Mouse (Mus musculus) MEL (cell line): ENCODE data around the gene Adarb1. TPM values are rescaled to one million over a fixed set of nuclear protein-coding genes. Genes with fewer than 3 reads are reported as not detected.
"Not testable (repeated sequence)": the region's sequence is repeated elsewhere in the genome, so short reads cannot be mapped to it uniquely, and the experiment has no call there.

Experiments
- DNase-seq: peaks from one replicate; pipeline ENCODE4 v3.0.0; 2011; ENCODE audit warnings: low read depth, low spot score
- H3K27ac ChIP-seq: 2 replicates; pipeline ENCODE4 v1.5.1; 2012; ENCODE audit warnings: low read depth, mild to moderate bottlenecking, control low read depth, low read length, moderate library complexity; ENCODE audit not compliant: control insufficient read depth
- H3K27me3 ChIP-seq, 2 experiments: fragments of 150-350 bp in 1 of 2; sonication (generic) in 1 of 2; 2 replicates each; pipeline ENCODE4 v1.6.1; 2012; ENCODE audit warnings: low read length in 2 of 2, mild to moderate bottlenecking in 2 of 2, improper control_type of control experiment in 1 of 2, moderate library complexity in 1 of 2; ENCODE audit not compliant: insufficient read depth in 2 of 2, control insufficient read depth in 1 of 2
- H3K36me3 ChIP-seq, 2 experiments: 2 replicates each; pipeline ENCODE4 v1.6.1; 2012 to 2014; ENCODE audit warnings: low read length in 2 of 2, improper control_type of control experiment in 1 of 2, inconsistent platforms in 1 of 2, mild to moderate bottlenecking in 1 of 2; ENCODE audit not compliant: insufficient read depth in 2 of 2, control insufficient read depth in 1 of 2
- H3K4me1 ChIP-seq, 2 experiments: fragments of 150-350 bp in 1 of 2; sonication (generic) in 1 of 2; 2 replicates each; pipeline ENCODE4 v1.6.1; 2012; ENCODE audit warnings: low read length in 2 of 2, improper control_type of control experiment in 1 of 2, mild to moderate bottlenecking in 1 of 2; ENCODE audit not compliant: insufficient read depth in 2 of 2, control insufficient read depth in 1 of 2
- H3K4me3 ChIP-seq, 2 experiments: fragments of 150-350 bp in 1 of 2; sonication (generic) in 1 of 2; 2 replicates each; pipeline ENCODE4 v1.5.1; 2012; ENCODE audit warnings: low read depth in 2 of 2, low read length in 2 of 2, mild to moderate bottlenecking in 2 of 2, moderate library complexity in 2 of 2, control low read depth in 1 of 2, improper control_type of control experiment in 1 of 2; ENCODE audit not compliant: control insufficient read depth in 1 of 2, insufficient read depth in 1 of 2
- H3K79me2 ChIP-seq: 2 replicates; pipeline ENCODE4 v1.6.1; 2012; ENCODE audit warnings: mild to moderate bottlenecking, low read length, moderate library complexity; ENCODE audit not compliant: control insufficient read depth, poor library complexity, insufficient read depth
- H3K9ac ChIP-seq: 2 replicates; pipeline ENCODE4 v1.6.1; 2012; ENCODE audit warnings: low read depth, mild to moderate bottlenecking, control low read depth, low read length, moderate library complexity; ENCODE audit not compliant: control insufficient read depth, poor library complexity, severe bottlenecking
- H3K9me3 ChIP-seq: fragments of 150-350 bp; sonication (generic); replicated peaks from 2 replicates; pipeline ENCODE4 v1.6.1; 2012; ENCODE audit warnings: mild to moderate bottlenecking, low read length, improper control_type of control experiment, moderate library complexity; ENCODE audit not compliant: insufficient read depth
- CTCF ChIP-seq, 3 experiments: IDR thresholded peaks in 2 of 3; conservative IDR thresholded peaks in 1 of 3; 2 replicates each; pipeline ENCODE4 v1.5.1; 2011 to 2012; ENCODE audit warnings: low read length in 3 of 3, low read depth in 2 of 3, mild to moderate bottlenecking in 2 of 3, improper control_type of control experiment in 1 of 3, inconsistent platforms in 1 of 3, mixed read lengths in 1 of 3, moderate library complexity in 1 of 3; ENCODE audit not compliant: control insufficient read depth in 1 of 3, insufficient read depth in 1 of 3, poor library complexity in 1 of 3, severe bottlenecking in 1 of 3
- ETS1 ChIP-seq: IDR thresholded peaks from 2 replicates; pipeline ENCODE4 v1.6.1; 2012; ENCODE audit warnings: low read depth, mild to moderate bottlenecking, inconsistent platforms, low read length, improper control_type of control experiment, moderate library complexity
- HCFC1 ChIP-seq: IDR thresholded peaks from 2 replicates; pipeline ENCODE4 v1.6.1; 2012; ENCODE audit warnings: low read depth, mild to moderate bottlenecking, inconsistent platforms, low read length, improper control_type of control experiment, moderate library complexity
- MAX ChIP-seq: IDR thresholded peaks from 2 replicates; pipeline ENCODE4 v1.6.1; 2011; ENCODE audit warnings: low read length, improper control_type of control experiment
- MAZ ChIP-seq: IDR thresholded peaks from 2 replicates; pipeline ENCODE4 v1.6.1; 2012; ENCODE audit warnings: low read depth, mild to moderate bottlenecking, inconsistent platforms, low read length, improper control_type of control experiment
- MYC ChIP-seq: IDR thresholded peaks from 2 replicates; pipeline ENCODE4 v1.6.1; 2011; ENCODE audit warnings: low read depth, mild to moderate bottlenecking, low read length, improper control_type of control experiment, moderate library complexity
- NELFE ChIP-seq: IDR thresholded peaks from 2 replicates; pipeline ENCODE4 v1.6.1; 2011; ENCODE audit warnings: low read depth, low read length, improper control_type of control experiment
- RAD21 ChIP-seq: IDR thresholded peaks from 2 replicates; pipeline ENCODE4 v1.6.1; 2011; ENCODE audit warnings: mild to moderate bottlenecking, low read depth, low read length, improper control_type of control experiment
- RCOR1 ChIP-seq: IDR thresholded peaks from 2 replicates; pipeline ENCODE4 v1.6.1; 2012; ENCODE audit warnings: low read depth, mild to moderate bottlenecking, inconsistent platforms, low read length, improper control_type of control experiment
- SIN3A ChIP-seq: IDR thresholded peaks from 2 replicates; pipeline ENCODE4 v1.6.1; 2012; ENCODE audit warnings: low read length, improper control_type of control experiment, inconsistent platforms
- SMC3 ChIP-seq: IDR thresholded peaks from 2 replicates; pipeline ENCODE4 v1.6.1; 2011; ENCODE audit warnings: low read depth, low read length, improper control_type of control experiment
- TCF12 ChIP-seq: IDR thresholded peaks from 2 replicates; pipeline ENCODE4 v1.6.1; 2014; ENCODE audit warnings: low read depth, mild to moderate bottlenecking, inconsistent platforms, low read length, improper control_type of control experiment, moderate library complexity
- ZMIZ1 ChIP-seq: IDR thresholded peaks from 2 replicates; pipeline ENCODE4 v1.6.1; 2012; ENCODE audit warnings: low read depth, mild to moderate bottlenecking, inconsistent platforms, low read length, improper control_type of control experiment, moderate library complexity
- polyA plus RNA-seq, 2 experiments: library from polyadenylated mRNA; stranded (reverse) in 1 of 2; unstranded in 1 of 2; fragments of >175 nt in 1 of 2; fragments of >200 nt in 1 of 2; gene quantifications; 2 replicates each; pipeline versions ENCODE4 v1.2.1 to v1.2.4; 2012; ENCODE audit warnings: low replicate concordance in 2 of 2, low read depth in 1 of 2; ENCODE audit not compliant: insufficient read length in 2 of 2, insufficient read depth in 1 of 2, missing spikeins in 1 of 2
- total RNA-seq: library from RNA; depleted of rRNA; stranded (reverse); fragments of 300-350 nt; gene quantifications from 2 replicates; pipeline ENCODE4 v1.2.3, GENCODE M21; 2012

The Adarb1 gene
- total and polyA plus RNA-seq, 3 experiments = 2.4 to 3.8 TPM; not detected in 1

- not testable (repeated sequence) for H3K9me3 ChIP-seq, H3K4me1 ChIP-seq, H3K36me3 ChIP-seq, H3K27me3 ChIP-seq, H3K27ac ChIP-seq, H3K4me3 ChIP-seq, H3K79me2 ChIP-seq, H3K9ac ChIP-seq
- peak; percentile 44 for DNase-seq
- peak; percentile 17 to 50 (median 48); a peak in 5 of 6 replicates for TF ChIP-seq CTCF (IDR thresholded peaks at IDR 0.05 in 2 of 3, conservative IDR thresholded peaks at IDR 0.05 in 1 of 3; ENCODE audit: control insufficient read depth in 1 of 3, insufficient read depth in 1 of 3, low read depth in 2 of 3, low read length in 3 of 3, poor library complexity in 1 of 3, severe bottlenecking in 1 of 3)
- peak; percentile 61; the same call in 1 of the 2 replicates for TF ChIP-seq MYC
- TF ChIP-seq RAD21 = peak; percentile 39
- peak; percentile 40 for TF ChIP-seq SMC3
These were observed 136.0 kb downstream of the Adarb1 start for GRCm38 (mm10) chr10:77282085-77282484.

GRCm38 (mm10) chr10:77273798-77274197 lies 144.3 kb downstream of the Adarb1 start:
- H3K4me1 ChIP-seq = no peaks in the 10 kb centered on the region
- H3K9ac ChIP-seq = no peak overlapping the region
- no peaks in the 10 kb centered on the region for H3K9me3 ChIP-seq
- H3K27me3 ChIP-seq = no peaks in the 10 kb centered on the region; a peak in 1 of 4 replicates
- no peak overlapping the region for H3K4me3 ChIP-seq
- no peaks in the 10 kb centered on the region for H3K79me2 ChIP-seq
- no peak for DNase-seq
- TF ChIP-seq ETS1 (no peak), SIN3A (no peak), MAZ (no peak), MAX (no peak)
- TF ChIP-seq, all 39 proteins: peak for 0
- Histone ChIP-seq H3K27ac (no peak overlapping the region), H3K36me3 (no peaks in the 10 kb centered on the region; a peak in 1 of 4 replicates)

- DNase-seq = no peak
- Histone ChIP-seq H3K9me3 (no peaks in the 10 kb centered on the region), H3K36me3 (no peaks in the 10 kb centered on the region; a peak in 1 of 4 replicates), H3K27me3 (no peaks in the 10 kb centered on the region; a peak in 1 of 4 replicates), H3K27ac (no peak overlapping the region), H3K79me2 (no peaks in the 10 kb centered on the region), H3K4me1 (no peaks in the 10 kb centered on the region), H3K4me3 (no peak overlapping the region), H3K9ac (no peak overlapping the region)
- no peak for TF ChIP-seq SMC3
These were observed 144.9 kb downstream of the Adarb1 start for GRCm38 (mm10) chr10:77272980-77273730.

DNA sequence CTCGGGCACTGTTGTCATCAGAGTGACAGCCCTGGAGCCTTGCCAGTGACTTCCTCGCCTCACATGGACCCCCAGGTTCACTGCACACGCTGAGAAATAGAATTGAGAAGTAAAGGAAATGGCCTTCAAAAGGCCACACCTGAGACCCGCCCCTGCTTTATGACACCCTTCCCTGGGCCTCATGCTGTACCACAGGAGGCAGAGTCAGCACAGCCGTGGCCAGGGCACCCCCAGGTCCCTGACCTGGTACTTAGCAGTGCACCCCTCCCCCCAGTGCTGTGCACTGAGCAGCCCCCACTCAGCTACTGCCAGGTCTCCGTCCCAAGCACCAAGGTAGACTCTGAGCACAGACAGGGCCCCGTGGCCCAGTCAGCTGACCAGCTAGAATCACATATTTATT lies 148.9 kb downstream of the Adarb1 start:
- Histone ChIP-seq H3K4me1 (no peaks in the 10 kb centered on the region), H3K9ac (no peak overlapping the region), H3K36me3 (no peaks in the 10 kb centered on the region; a peak in 1 of 4 replicates), H3K79me2 (no peaks in the 10 kb centered on the region)
- DNase-seq = no peak
- no peak for TF ChIP-seq ETS1
- TF ChIP-seq HCFC1 = no peak
- TF ChIP-seq ZMIZ1 = no peak
- TF ChIP-seq MAX = no peak
- no peak for TF ChIP-seq RCOR1
- TF ChIP-seq TCF12 = no peak
- TF ChIP-seq NELFE = no peak
- TF ChIP-seq, all 39 proteins: peak for 0
- Histone ChIP-seq H3K4me3 (no peak overlapping the region), H3K27me3 (no peaks in the 10 kb centered on the region), H3K9me3 (no peaks in the 10 kb centered on the region), H3K27ac (no peak overlapping the region)
